In the genomic region with DNA sequence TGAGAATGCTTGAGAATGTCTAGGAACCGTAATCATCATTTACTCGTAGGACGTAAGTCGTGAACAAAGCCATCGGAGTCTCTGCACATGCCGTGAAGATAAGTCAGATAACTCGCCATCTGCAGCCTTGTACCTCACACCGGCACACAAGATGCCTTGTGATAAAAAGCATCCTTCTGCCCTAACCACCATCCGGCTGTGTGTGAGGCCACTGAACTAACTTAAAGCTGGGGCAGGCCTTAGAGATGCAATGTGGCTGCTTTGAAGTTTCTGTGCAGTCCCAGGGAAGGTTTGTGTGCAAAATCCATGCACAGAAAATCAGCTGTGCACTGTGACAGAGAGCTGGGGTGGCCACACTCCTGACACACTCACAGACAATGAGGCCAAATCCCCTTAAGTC, we compare ENCODE assay signal across 34 mouse cellular contexts. TPM values are rescaled to one million over a fixed set of nuclear protein-coding genes. Genes with fewer than 3 reads are reported as not detected.
DNase-seq lines count a peak whose midpoint lies in the region; TF ChIP-seq lines count a peak whose summit lies in the region.
"Had no signal": no experiment of that assay in that cellular context is flagged by ENCODE, and none has a peak within 500 bp of the region (broad histone marks: within the 10 kb centered on the region; RNA-seq: fewer than 3 reads in every experiment).

No protein-coding gene starts in this region.

- no peaks in the 10 kb centered on the region for H3K27me3 ChIP-seq in thymus, adult 2 months (ENCODE audit: control insufficient read depth, insufficient read depth, low read length)
- H3K27me3 ChIP-seq: heart, embryonic 13.5 days; kidney, embryonic 15.5 days; limb, embryonic 15.5 days; neural tube, embryonic 13.5 days had no signal

- WGBS in thymus, adult 2 months = 5% methylated on average over 9 of the region's 9 CpGs

- TF ChIP-seq POLR2A in thymus, adult 2 months (IDR thresholded peaks at IDR 0.05; ENCODE audit: control insufficient read depth, extremely low read depth, insufficient read depth, low read length, poor library complexity) = no peak

- TF ChIP-seq CTCF in thymus, adult 2 months (IDR thresholded peaks at IDR 0.05; ENCODE audit: borderline replicate concordance, control insufficient read depth, extremely low read depth, insufficient read depth, low read length, poor library complexity) = no peak

- no peak overlapping the region for H3K27ac ChIP-seq in thymus, adult 2 months (ENCODE audit: control insufficient read depth, insufficient read depth, low read length)
- H3K27ac ChIP-seq: gastrocnemius, adult 2 months; heart, adult 2 months; heart, embryonic 13.5 days; hindbrain, embryonic 12.5 days; hindbrain, postnatal 0 days; kidney, embryonic 15.5 days; layer of hippocampus, adult 2 months; limb, embryonic 10.5 days; limb, embryonic 15.5 days; liver, embryonic 14.5 days; macrophage; neural tube, embryonic 13.5 days; stomach, postnatal 0 days had no signal

- DNase-seq in thymus, adult 2 months = peak; percentile 34
- DNase-seq in thymus, adult 18-20 months = no peak
- peak; percentile 43 for DNase-seq in T-cell, adult 2 months (ENCODE audit: low spot score)
- DNase-seq in naive thymus-derived CD4-positive, alpha-beta T cell, adult 2 months (ENCODE audit: low read depth) = peak; percentile 72
- DNase-seq in testis, postnatal 10 days (ENCODE audit: low spot score) = no peak
- no peak for DNase-seq in liver
- DNase-seq: adrenal gland, postnatal 25 days; B cell, adult 2 months; cerebellum, adult 11-12 months; cerebellum, adult 9-11 months; gastrocnemius, adult 2 months; gastrocnemius, postnatal 36 days; heart, adult 2 months; kidney, postnatal 25 days; lung, adult 2 months; lung, postnatal 10 days; right cerebral cortex, postnatal 4 days had no signal

- H3K4me3 ChIP-seq in thymus, adult 2 months (ENCODE audit: control insufficient read depth, insufficient read depth, low read length) = no peak overlapping the region
- H3K4me3 ChIP-seq: erythroblast, embryonic 14.5 days; gastrocnemius, adult 2 months; heart, adult 2 months; heart, embryonic 13.5 days; hindbrain, embryonic 12.5 days; kidney, embryonic 15.5 days; layer of hippocampus, adult 2 months; limb, embryonic 10.5 days; limb, embryonic 15.5 days; myocyte; neural tube, embryonic 13.5 days had no signal

- H3K4me1 ChIP-seq in thymus, adult 2 months (replicated peaks; ENCODE audit: control insufficient read depth, insufficient read depth, low read length) = peaks cover 36% of the 10 kb centered on the region
- H3K4me1 ChIP-seq: heart, embryonic 13.5 days; hindbrain, embryonic 12.5 days; kidney, embryonic 15.5 days; limb, embryonic 10.5 days; limb, embryonic 15.5 days; neural tube, embryonic 13.5 days had no signal

- no peaks in the 10 kb centered on the region for H3K36me3 ChIP-seq in thymus, adult 2 months (ENCODE audit: control insufficient read depth, insufficient read depth, low read length)
- H3K36me3 ChIP-seq: heart, embryonic 13.5 days; hindbrain, embryonic 12.5 days; kidney, embryonic 15.5 days; limb, embryonic 10.5 days; limb, embryonic 15.5 days; neural tube, embryonic 13.5 days had no signal

RNA-seq across cellular contexts. Expression of a gene that starts 7.5 kb away (rescaled TPM):
- 19.2 and 21.0 TPM in 2 replicates for polyA plus RNA-seq in thymus, adult 2 months (2012; rRNA removed)
- polyA plus RNA-seq: erythroblast, embryonic 14.5 days; forebrain, embryonic 11.5 days; forebrain, embryonic 16.5 days; heart, adult 2 months; heart, embryonic 13.5 days; hindbrain, embryonic 12.5 days; hindbrain, postnatal 0 days; kidney, embryonic 15.5 days; limb, embryonic 10.5 days; liver, embryonic 14.5 days; macrophage; midbrain, postnatal 0 days; myocyte; neural tube, embryonic 13.5 days; Patski had no signal

RNA-seq across cellular contexts. Expression of a gene that starts 14.7 kb away (rescaled TPM):
- polyA plus RNA-seq in thymus, adult 2 months (2012; rRNA removed) = 5.1 and 7.5 TPM in 2 replicates
- polyA plus RNA-seq: myocyte, Patski had no signal

RNA-seq across cellular contexts. Expression of a gene that starts 25.8 kb away (rescaled TPM):
- 67.8 and 79.9 TPM in 2 replicates for polyA plus RNA-seq in thymus, adult 2 months (2012; rRNA removed)

RNA-seq across cellular contexts. Expression of a gene that starts 43.1 kb away (rescaled TPM):
- 5,416 and 5,545 TPM in 2 replicates for polyA plus RNA-seq in thymus, adult 2 months (2012; rRNA removed)

Comparison
In these comparisons a context has a peak if more than half of its experiments do, and no peak if none do; other contexts are left out.
1. DNase-seq: peak in thymus, adult 2 months (single experiment), T-cell, adult 2 months (single experiment) and naive thymus-derived CD4-positive, alpha-beta T cell, adult 2 months (single experiment); none in thymus, adult 18-20 months (0 of 2), testis, postnatal 10 days (single experiment) and liver (single experiment).